Mouse (Mus musculus) heart, adult 2 months (tissue): ENCODE data around the gene Ttll3.

Experiments
- CTCF ChIP-seq: fragments of 200-600 bp; IDR thresholded peaks from 2 replicates; pipeline ENCODE4 v1.8.1; 2022; ENCODE audit warnings: antibody characterized with exemption, mild to moderate bottlenecking, moderate library complexity
- EP300 ChIP-seq: fragments of 200-500 bp; IDR thresholded peaks from 2 replicates; pipeline ENCODE4 v1.6.1; 2011; ENCODE audit warnings: low read depth, low read length, control low read depth; ENCODE audit not compliant: insufficient read depth
- POLR2A ChIP-seq: fragments of 200-500 bp; IDR thresholded peaks from 2 replicates; pipeline ENCODE4 v1.6.1; 2011; ENCODE audit warnings: mild to moderate bottlenecking, low read depth, low read length, control low read depth; ENCODE audit not compliant: insufficient read depth

DNA sequence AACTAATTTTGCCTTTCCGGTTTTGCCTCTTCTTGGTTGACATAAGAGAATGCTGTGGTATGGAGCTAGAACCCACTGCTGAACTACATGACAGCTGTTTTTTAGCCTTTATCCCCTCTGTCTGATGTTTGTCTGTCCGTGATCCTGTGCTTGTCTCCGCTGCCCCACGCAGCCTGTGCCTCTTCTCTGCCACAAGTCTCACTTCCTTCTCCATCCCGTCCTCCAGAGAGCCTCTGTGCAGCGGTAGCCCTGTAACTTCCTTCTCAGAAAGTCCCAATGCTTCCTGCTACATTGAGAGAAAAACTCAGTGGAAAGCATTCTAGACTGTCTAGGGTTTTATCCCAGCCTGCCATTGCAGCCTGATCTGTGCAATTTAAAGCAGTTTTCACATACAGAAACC is 9.8 kb upstream of the Ttll3 start:
- no peak for TF ChIP-seq POLR2A
- no peak for TF ChIP-seq CTCF
- TF ChIP-seq EP300: no peak
